Mouse (Mus musculus) natural killer cell, adult 2 months (primary cell): Measurements from ENCODE around the gene Nup210.
"Not testable (repeated sequence)": the region's sequence is repeated elsewhere in the genome, so short reads cannot be mapped to it uniquely, and the experiment has no call there.

Experiments
- DNase-seq, 2 experiments: peaks; one replicate each; pipeline ENCODE4 v3.0.0; 2022; ENCODE audit warnings: low spot score in 2 of 2

The Nup210 gene

DNA sequence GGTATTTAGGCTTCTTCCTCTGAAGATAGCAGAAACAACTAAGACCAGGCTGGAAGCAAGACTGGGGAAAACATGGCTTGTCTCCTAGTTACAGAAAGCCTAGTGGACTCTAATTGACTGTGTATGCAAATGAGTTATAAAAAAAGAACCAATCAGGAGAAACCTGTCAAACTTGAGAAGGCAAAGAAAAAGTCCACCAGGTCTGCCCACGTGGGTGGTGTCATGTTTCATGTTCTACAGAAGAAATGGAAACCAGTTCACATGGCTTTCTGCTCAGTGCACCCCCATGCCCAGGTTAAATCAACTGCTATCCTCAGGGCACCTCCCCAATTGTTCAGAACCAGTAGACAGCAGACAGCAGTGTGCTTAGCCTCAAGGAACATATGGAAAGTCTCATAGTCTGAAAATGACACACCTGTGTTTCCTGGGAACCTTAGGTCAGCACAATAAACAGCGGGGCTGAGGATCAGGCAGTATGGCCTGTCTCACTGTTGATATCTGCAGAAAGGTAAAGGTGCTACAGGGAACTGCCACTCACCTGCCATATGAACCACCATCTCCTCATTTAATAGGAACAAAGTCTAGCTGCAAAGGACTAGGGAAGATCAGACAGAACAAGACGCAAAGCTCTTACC, 11.7 kb downstream of the Nup210 start:
- no peak for DNase-seq

DNA sequence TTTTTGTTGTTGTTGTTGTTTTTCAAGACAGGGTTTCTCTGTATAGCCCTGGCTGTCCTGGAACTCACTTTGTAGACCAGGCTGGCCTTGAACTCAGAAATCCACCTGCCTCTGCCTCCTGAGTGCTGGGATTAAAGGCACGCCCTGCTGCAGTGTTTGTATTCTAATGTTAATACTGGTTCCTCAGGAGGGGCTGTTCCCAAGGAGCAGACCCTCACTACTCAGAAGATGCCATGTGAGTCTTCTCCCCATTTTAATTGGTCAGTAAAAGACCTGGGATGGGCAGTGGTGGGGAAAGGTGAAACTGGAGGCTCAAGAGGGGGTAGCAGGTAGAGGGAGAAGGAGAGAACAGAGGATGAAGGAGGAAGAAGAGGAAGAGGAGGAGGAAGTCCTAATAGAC, 13.2 kb downstream of the Nup210 start:
- DNase-seq, result not testable (repeated sequence)

DNA sequence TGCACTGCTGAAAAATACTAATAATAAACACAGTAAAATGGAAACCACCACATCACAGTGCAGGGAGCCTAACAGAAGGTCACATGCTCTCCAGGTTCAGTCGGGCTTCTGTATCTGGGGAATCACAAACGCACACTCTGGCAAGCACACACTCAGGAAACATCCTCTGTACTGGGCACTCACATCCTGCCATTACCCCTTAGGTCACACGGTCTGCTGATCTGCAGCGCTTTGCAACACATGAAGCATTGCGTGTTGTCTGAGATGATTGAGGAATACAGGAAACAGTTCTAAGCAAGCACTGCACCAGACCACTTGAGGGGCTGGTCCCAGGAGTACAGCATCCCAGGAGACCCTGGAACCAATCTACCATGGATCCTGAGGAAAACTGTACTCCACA, 16.0 kb downstream of the Nup210 start:
- DNase-seq, result no peak

DNA sequence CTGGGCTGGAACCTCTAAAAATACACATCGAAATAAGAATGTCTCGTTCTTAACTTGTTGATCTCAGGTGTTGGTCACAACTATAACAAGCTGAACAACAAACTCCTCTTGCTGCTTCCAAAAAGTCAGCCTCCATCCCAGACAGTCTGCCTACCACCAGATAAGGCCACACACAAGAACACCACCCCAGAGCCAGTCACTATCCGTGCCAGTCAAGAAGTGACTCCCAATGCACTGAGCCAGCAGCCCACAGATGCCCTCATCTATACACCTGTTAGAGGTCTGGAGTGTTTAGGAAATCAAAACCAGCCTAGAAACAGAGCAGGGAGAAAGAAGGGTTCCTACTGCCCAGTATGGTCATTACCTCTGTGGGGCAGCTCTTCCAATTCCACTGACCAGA, 18.8 kb downstream of the Nup210 start:
- no peak for DNase-seq

DNA sequence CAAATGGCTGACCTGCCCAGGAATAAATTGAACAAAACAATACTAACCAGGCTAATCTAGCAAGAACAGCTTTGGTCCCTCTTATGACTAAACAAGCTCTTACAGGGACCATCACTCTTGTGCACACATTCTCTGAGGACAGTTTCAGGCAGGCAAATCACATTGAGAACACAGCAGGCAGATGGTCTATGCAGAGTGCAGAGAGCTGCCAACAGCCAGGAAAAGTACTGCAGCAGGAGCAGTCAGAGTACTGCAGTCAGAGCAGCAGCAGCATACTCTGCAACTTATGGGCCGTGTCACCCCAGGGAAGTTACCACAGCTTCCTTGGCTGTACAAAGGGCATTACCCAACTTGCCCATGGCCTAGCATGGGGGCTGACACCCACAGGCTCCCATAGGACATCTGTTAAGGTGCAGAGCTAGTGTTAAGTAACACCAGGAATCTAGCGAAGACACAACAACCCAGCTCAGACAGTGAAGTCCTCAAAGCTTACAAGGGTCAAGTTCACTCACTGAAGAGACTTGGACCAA, 21.5 kb downstream of the Nup210 start:
- no peak for DNase-seq

DNA sequence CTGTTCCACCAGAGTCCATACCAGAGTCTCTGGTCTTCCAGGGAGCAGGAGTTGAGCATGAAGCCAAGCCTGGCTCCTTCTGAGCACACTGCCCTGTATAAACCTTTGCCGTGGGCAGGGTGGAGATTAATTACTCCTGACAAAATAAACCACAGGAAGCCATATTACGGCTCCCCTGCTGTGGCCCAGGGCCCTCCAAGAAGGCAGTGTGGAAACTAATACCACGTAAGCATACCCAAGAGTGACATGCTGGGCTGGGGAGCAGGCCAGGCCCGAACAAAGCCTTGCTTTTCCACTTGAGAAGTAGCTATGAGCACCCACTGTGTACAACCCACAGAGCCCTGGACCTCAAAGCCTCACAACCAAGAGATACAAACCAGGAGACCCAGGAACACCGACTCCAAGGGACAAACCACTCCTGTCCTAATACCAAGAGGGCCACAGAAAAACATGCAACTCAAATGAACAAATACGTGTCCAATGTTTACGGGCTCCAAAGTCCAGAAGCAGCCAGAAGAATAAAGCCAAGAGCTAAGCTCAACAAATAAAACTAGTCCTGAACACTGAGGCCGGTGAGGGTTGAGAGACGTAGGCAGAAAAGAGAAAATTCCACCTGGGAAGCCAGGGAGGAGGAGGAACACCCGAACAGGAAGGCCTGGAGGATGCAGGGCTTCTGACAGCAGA, 24.3 kb downstream of the Nup210 start:
- no peak for DNase-seq

DNA sequence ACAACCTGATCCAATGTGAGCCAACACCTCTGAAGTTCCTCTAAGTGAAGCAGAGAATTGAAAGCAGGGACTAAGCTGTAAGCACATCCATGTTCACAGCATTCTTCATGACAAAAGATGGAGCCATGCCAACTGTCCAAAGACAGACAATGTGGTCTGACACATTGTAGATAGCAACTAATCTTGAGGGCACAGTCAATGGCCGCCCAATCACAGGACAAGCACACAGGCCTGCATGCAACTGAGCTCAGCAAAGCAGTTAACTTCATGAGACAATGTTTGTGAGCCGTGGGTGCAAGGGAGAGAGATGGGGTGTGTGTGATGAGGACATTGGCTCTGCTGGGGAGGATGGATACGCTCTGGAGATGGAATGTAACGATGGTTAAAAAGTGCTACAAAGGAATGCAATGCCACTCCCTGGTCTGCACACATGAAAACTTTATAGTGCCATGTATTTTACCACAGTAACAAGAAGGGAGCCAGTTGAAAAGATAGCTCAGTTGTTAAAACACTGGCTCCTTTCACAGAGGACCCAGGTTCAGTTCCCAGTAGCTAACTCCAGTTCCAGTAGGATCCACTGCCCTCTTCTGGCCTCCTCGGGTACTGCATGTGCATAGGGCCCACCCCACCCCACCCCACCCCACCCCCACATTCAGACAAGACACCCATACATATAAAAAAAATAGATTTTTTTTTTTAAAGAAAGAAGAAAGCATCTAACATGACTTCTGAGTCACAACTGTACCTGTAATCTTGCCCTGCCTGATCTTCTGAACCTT, 31.3 kb downstream of the Nup210 start:
- peak; percentile 19 to 48 for DNase-seq

DNA sequence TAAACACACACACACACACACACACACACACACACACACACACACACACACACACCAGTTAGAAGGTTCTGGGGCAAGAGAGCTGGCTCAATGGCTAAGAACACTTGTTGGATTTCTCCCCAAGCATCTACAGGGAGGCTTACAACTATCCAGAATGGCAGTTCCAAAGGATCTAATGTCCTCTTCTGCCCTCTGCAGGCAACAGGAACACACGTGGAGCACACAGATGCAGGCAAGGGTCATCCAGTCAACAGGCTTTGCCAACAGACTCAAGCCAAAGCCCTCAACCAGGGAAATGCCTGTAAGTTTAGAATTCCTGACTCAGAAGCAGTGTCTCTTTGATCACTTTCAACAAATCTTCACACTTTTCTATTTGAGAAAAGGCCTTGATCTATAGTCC, 36.6 kb downstream of the Nup210 start:
- no peak for DNase-seq

DNA sequence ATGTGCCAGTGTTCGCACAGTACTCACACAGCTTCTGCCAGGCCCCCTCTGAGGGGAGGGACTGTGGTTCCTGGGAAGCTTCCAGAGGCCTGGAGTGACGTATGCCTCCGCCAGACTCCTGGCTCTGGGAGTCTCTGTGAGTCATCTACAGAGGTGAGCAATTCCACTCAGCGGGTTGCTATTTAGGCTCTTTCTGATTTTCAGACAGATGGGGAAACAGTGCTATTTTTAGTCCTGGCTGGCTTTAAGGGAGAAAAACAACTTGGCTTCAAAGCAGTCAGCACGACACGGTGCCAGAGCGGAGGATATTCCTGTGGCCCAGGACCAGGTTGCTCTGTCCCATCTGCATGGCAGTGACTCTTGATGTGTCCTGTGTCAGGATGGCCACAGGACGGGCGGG, 40.4 kb downstream of the Nup210 start:
- DNase-seq, result no peak

DNA sequence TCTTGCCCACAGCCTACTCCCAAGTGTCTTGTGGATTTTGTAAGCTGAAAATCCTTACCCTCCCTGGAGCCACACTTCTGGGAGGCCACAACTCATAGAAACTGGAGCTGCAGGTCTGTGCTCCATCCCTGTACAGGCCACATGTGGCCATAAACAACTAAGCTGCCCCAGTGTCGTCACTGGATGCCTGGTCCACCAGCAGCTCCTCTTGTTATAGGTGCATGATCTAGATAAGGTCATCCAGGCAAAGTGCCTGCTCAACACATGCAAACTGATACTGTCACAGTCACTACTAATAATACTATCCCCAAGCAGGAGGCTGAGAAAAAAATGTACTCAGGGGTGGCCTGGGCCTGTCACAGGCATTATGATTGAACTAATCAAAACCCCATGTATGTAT, 48.1 kb downstream of the Nup210 start:
- DNase-seq, result no peak

DNA sequence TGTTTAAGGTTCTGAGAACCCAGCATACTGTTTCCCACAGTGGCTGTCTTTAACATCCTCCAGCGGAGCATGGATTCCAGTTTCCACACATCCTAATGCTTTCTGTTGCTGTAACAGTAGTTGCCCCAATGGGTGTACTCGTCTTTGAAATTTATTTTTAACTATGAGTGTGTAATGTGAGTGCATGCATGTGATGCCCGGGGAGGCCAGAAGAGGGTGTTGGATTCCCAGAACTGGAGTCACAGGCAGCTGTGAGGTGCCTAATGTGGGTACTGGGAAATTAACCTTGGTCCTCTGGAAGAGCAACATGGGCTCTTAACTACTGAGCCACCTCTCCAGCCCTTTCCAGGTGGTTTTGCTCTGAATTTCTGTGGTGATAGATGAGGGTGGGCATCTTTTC, 49.6 kb downstream of the Nup210 start:
- no peak for DNase-seq

DNA sequence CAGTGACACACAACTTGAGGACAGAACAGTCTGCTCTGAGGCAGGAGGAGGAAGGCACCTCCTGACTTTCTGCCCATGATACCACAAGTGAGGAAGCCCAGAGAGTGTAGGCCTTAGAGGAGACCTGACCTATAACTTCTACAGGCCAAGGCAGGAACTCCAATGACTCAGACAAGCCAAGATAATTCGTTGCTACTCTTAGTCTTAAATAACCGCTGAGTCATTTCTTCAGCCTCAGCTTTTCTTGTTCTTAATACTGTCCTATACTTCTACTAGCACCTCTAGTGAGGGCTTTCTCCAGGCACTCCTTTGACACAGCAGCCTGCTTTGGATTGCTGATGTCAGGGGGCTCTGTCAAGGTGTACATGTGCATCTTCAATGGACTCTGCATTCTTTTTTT, 55.3 kb downstream of the Nup210 start:
- DNase-seq, result no peak

DNA sequence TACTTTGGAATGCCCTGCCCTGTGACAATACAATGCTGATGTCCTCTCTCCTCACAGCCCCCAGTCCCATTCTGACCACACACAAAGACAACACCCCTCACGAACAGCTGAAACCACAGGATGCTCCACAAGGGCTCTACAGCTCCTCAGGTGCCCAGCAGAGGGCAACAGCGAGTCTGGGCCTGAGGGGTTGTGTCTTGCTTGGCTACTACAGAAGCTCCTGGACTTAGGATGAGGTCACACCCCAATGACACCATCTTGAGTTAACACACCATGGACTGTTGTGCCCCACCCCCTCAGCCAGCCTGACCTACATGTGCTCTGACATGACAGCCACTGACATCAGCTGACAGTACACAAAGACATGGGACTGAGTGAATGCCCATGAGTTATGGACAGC, 56.9 kb downstream of the Nup210 start:
- DNase-seq, result peak; percentile 24 to 37

DNA sequence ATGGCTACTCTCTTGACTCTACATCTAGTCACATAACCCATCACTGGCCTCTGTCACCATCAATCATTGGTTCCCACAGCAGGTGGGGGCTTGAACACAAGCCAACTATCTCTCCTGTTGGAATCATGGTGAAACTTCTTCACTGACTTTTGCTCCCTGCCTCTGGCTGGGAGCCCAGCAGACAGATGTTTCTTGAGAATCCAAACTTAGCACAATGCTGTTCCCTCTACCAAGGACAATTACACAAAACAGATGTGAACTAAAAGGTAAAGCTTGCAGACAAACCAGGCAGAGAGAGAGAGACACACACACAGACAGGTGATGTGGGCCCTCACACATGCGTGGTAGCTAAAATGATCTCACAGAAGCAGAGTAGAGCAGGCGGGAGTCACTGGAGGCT, 58.6 kb downstream of the Nup210 start:
- DNase-seq, result no peak

DNA sequence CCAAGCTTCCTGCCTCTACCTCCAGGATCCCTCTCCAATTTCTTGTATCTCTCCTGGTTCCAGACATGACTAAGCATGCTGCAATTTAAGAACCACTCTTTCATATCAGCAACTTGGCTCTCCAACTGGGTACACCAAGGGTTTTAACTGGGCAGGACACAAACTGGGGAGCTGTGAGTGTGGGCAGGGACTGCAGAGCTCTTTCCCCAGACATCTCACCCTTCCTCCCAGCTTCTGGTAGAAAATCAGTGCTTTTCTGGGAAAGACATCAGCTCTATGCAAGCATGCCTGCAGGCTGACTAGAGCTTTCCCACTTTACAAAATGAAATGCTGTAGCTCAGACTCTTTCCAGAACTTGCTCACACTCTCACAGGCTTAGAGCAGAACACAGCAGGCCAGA, 60.3 kb downstream of the Nup210 start:
- no peak for DNase-seq

DNA sequence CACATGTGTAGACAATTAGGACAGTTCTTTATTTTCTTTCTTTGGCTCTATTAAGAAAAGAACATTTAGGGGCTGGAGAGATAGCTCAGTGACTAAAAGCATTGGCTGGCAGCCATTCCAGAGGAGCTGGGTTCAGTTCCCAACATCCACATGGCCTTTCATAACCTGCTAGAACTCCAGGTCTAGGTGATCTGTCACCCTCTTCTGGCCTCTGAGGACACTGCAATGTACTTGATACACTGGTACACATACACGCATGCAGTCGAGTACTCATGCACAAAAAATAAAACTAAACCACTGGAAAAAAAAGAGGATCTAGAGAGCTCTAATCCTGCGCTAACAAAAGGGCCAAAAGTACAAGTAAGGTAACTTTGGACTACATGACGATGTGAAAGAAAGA, 64.1 kb downstream of the Nup210 start:
- DNase-seq, result no peak

DNA sequence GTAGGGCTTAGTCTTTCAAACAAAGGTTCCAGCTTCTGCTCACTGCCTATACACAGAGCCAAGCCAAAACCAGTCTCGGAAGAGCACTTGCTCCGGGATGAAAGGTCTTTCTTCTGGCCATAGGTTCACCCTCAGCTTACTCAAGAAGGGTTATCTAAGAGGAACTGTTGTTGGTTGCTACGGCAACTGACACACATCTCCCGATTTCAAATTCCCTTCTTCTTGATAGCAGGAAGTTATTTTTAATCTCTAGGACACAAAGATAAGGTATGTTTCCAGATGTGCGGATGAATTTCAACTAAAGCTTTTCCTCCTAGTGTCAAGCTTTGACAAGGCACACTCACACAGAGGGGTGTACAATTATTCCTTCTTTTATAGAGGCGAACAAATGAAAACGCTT, 68.6 kb downstream of the Nup210 start:
- DNase-seq, result no peak

DNA sequence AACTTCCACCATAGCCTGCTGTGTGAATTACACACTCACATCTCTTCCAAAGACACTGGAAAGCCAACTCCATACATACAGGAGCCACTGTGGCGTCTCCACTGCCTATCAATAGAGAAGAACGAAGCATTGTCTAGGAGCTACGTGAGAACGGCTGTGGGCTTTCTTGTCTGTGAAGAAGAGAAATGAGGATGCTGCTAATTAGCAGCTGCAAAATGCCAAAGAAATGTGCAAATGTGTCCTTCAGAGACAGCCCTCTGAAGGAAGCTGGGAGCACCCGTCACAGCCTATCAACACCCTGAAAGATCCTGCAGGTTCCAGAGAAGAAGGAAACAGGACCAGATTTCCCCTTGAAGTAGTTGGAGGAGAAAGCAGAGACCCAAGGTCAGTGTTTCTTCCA, 69.2 kb downstream of the Nup210 start:
- DNase-seq, result no peak

DNA sequence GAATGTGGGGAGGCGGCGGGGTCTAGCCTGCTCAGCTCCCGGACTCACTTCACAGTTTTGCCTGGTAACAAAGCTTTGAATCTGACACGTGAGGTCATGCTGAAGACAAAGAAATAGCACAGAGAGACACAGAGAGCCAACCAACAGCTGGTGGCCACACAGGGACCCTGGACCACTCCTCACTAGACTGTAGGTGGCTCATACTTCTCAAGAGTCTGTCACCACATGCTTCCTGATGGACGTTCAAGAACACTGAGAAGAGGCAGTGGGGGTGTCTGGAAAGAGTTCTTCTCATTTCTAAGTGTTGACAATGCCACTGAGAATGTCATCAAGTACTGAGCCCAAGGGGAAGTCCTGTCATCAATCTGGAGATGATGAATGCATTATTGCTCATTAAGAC, 70.4 kb downstream of the Nup210 start:
- no peak for DNase-seq

DNA sequence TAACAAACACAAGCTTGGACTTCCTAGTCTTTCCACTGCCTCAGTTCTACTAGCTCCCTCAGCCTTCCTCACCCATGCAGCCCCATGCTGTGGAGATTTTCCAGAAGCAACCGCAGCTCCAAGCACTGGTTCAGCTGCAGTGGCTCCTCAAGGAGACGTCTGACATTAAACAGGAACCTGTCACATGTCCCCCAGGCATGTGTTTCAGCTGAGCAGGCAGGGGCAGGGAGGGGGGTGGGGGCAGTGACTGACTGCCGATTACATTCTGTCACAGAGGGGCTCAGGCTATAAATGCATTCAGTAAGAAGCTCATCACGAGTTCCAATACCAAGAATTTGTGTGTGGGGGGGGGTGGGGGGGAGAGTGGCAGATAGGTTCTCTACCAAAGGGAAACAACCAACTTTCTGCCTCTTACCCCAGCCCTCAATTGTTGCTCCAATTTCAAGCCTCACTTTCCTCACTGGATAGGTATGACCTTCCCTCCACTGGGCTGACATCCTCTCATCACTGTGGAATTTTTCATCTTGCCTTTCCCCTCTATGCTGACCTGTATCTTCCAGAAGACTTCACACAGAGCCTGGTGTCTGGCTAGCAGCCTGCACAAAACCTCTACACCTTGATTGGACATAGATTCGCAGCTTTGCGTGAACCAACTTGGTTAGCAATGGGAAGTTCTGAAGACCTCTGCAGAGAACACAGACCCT, 71.8 kb downstream of the Nup210 start:
- DNase-seq, result no peak

DNA sequence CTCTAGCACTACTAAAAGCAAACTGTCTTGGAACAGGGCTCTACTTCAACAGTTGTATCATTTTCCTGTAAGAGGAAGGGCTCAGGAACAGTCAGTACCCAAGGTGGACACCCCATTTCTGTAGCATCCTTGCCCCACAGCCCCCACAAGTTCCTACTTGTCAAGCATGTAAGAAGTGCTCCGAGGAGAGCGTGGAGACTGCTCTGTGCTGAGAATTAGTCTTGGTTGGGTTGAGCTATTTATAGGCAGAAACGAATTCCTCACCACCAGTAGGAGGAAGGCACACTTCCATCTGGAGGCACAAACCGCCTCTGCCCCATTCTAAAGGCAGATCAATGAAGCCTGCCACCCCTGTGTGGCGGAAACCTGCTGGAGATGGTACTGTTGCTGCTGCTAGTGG, 75.3 kb downstream of the Nup210 start:
- no peak for DNase-seq

DNA sequence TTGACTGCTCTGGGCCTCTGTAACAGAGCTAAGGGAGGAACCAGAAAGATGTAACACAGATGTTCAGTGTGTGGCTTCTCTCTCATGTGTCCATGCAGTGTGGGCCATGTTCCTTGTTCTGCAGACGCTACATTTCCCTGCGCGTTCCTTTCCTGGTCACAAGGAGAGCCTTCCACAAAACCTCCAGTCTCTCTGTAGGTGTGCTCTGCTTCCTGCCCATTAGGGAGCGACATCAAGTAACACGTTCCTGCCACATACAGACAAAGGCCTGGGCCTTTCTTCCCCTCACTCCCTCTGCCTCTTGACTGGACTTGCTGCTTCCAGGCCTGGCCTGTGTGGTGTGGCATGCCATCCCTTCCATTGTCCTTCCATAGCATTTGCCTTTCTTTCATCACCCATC, 88.4 kb downstream of the Nup210 start:
- no peak for DNase-seq
